Mouse (Mus musculus) megakaryocyte, embryonic 14.5 days (primary cell): ENCODE measurements around the gene Gpt2.

ENCODE experiments used
- FLI1 ChIP-seq: IDR thresholded peaks from 2 replicates; pipeline ENCODE4 v1.6.1; 2012; ENCODE audit warnings: low read length, inconsistent platforms, mixed read lengths
- GATA1 ChIP-seq: IDR thresholded peaks from 3 replicates; pipeline ENCODE4 v1.6.1; 2012; ENCODE audit warnings: mixed read lengths, low read length, inconsistent platforms, borderline replicate concordance

- no peak for TF ChIP-seq GATA1
- no peak for TF ChIP-seq FLI1
Measured at GRCm38 (mm10) chr8:85536332-85536731, 44.0 kb downstream of the Gpt2 start.
